Mouse (Mus musculus) stomach, postnatal 0 days (tissue): ENCODE results near the gene Ufc1. TPM values are rescaled to one million over a fixed set of nuclear protein-coding genes. Genes with fewer than 3 reads are reported as not detected.

ENCODE experiments used
- ATAC-seq: fragments of 200-750 bp; cut with Nextera tagmentation; 2 replicates; pipeline ENCODE4 v1.8.0; 2017; ENCODE audit not compliant: low FRiP score, low TSS enrichment
- DNase-seq: peaks from one replicate; pipeline ENCODE4 v3.0.0-alpha.2; 2016; ENCODE audit warnings: low spot score
- H3K27ac ChIP-seq: fragments of 300-500 bp; sonication (generic); replicated peaks from 2 replicates; pipeline ENCODE4 v1.5.1; 2014; ENCODE audit warnings: mild to moderate bottlenecking, control low read depth
- H3K27me3 ChIP-seq: fragments of 300-500 bp; sonication (generic); 2 replicates; pipeline ENCODE4 v1.6.1; 2014; ENCODE audit warnings: low read length; ENCODE audit not compliant: control insufficient read depth, insufficient read depth
- H3K36me3 ChIP-seq: fragments of 300-500 bp; sonication (generic); 2 replicates; pipeline ENCODE4 v1.6.1; 2014; ENCODE audit warnings: low read length, mixed read lengths; ENCODE audit not compliant: control insufficient read depth, insufficient read depth
- H3K4me1 ChIP-seq: fragments of 300-500 bp; sonication (generic); replicated peaks from 2 replicates; pipeline ENCODE4 v1.6.1; 2014; ENCODE audit warnings: antibody characterized with exemption; ENCODE audit not compliant: control insufficient read depth, insufficient read depth
- H3K4me2 ChIP-seq: fragments of 300-500 bp; sonication (generic); replicated peaks from 2 replicates; pipeline ENCODE4 v1.6.1; 2014; ENCODE audit warnings: low read depth, mild to moderate bottlenecking, control low read depth, moderate library complexity
- H3K4me3 ChIP-seq: fragments of 300-500 bp; sonication (generic); 2 replicates; pipeline ENCODE4 v1.5.1; 2014; ENCODE audit warnings: low read depth, low read length, control low read depth
- H3K9ac ChIP-seq: fragments of 300-500 bp; sonication (generic); 2 replicates; pipeline ENCODE4 v1.6.1; 2014; ENCODE audit warnings: mild to moderate bottlenecking, low read length, control low read depth, mixed read lengths
- H3K9me3 ChIP-seq: fragments of 300-500 bp; sonication (generic); 2 replicates; pipeline ENCODE4 v1.6.1; 2016; ENCODE audit warnings: low read length; ENCODE audit not compliant: control insufficient read depth
- CTCF ChIP-seq: IDR thresholded peaks from 2 replicates; pipeline ENCODE4 v1.5.1; 2016; ENCODE audit warnings: antibody characterized with exemption, low read depth, mild to moderate bottlenecking, moderate library complexity
- EP300 ChIP-seq: optimal IDR thresholded peaks from 2 replicates; pipeline ENCODE3; 2016; ENCODE audit warnings: antibody characterized with exemption
- WGBS: fragments of 180-500 bp; shearing (Covaris S2); extraction: QIAGEN DNeasy Blood & Tissue Kit; methylation state at CpG from one replicate; pipeline ENCODE4 v1.1.7; 2014; 5-methylcytosine and 5-hydroxymethylcytosine counted together
- polyA plus RNA-seq: library from polyadenylated mRNA; unstranded; fragments of >200 nt; fragmentation: Nextera tagmentation; extraction: Ambion mirVana; gene quantifications from 2 replicates; pipeline ENCODE4 v1.2.1, GENCODE M21; 2015

The Ufc1 gene
- polyA plus RNA-seq, 1 experiment from 2014 or later: 135 TPM

GRCm38 (mm10) chr1:171293906-171294297 is 922 bp downstream of the Ufc1 start:
- H3K27me3 ChIP-seq: no peaks in the 10 kb centered on the region
- 29% methylated on average over 5 of the region's 5 CpGs for WGBS
- peaks cover 6% of the 10 kb centered on the region for H3K36me3 ChIP-seq
- peak overlapping the region; percentile 74 for H3K4me2 ChIP-seq
- no peak for ATAC-seq
- H3K4me1 ChIP-seq: peaks cover 2% of the 10 kb centered on the region; the same call in 1 of the 2 replicates
- no peak for DNase-seq
- H3K9ac ChIP-seq: peak overlapping the region; percentile 89
- no peak for TF ChIP-seq CTCF
- no peak for TF ChIP-seq EP300
- H3K9me3 ChIP-seq: no peaks in the 10 kb centered on the region
- H3K4me3 ChIP-seq: peak overlapping the region; percentile 80
- H3K27ac ChIP-seq: peak overlapping the region; percentile 96

GRCm38 (mm10) chr1:171293351-171293750 is 1.5 kb downstream of the Ufc1 start:
- 57% methylated on average over 3 of the region's 3 CpGs for WGBS
- peaks cover 2% of the 10 kb centered on the region; the same call in 1 of the 2 replicates for H3K4me1 ChIP-seq
- ATAC-seq: peak; percentile 11; the same call in 1 of the 2 replicates

GRCm38 (mm10) chr1:171288328-171288727 is 6.5 kb downstream of the Ufc1 start:
- TF ChIP-seq EP300 (no peak), CTCF (no peak)
- Histone ChIP-seq H3K4me2 (peak overlapping the region; percentile 81; the same call in 1 of the 2 replicates), H3K4me3 (no peak overlapping the region), H3K27me3 (no peaks in the 10 kb centered on the region), H3K9ac (no peak overlapping the region), H3K27ac (peak overlapping the region; percentile 49; the same call in 1 of the 2 replicates), H3K4me1 (peaks cover 5% of the 10 kb centered on the region; the same call in 1 of the 2 replicates), H3K9me3 (no peaks in the 10 kb centered on the region), H3K36me3 (peaks cover 11% of the 10 kb centered on the region)
- no peak for DNase-seq
- no peak for ATAC-seq
- 61% methylated on average over 4 of the region's 4 CpGs for WGBS

More at GRCm38 (mm10) chr1:171293351-171293750, 1.5 kb downstream of the Ufc1 start:
- Histone ChIP-seq H3K36me3 (peaks cover 7% of the 10 kb centered on the region), H3K27me3 (no peaks in the 10 kb centered on the region), H3K4me3 (peak overlapping the region; percentile 80; the same call in 1 of the 2 replicates), H3K4me2 (peak overlapping the region; percentile 74), H3K9ac (no peak overlapping the region), H3K9me3 (no peaks in the 10 kb centered on the region), H3K27ac (peak overlapping the region; percentile 96; the same call in 1 of the 2 replicates)
- peak; percentile 49 for DNase-seq
- TF ChIP-seq EP300 (no peak), CTCF (no peak)

- H3K36me3 ChIP-seq: peaks cover 14% of the 10 kb centered on the region
- DNase-seq (peak; percentile 92), ATAC-seq (peak; percentile 91)
- H3K4me2 ChIP-seq: peak within 1 kb of the TSS; percentile 81
- H3K9me3 ChIP-seq: no peaks in the 10 kb centered on the region
- no peaks in the 10 kb centered on the region for H3K27me3 ChIP-seq
- WGBS: under 1% methylated on average over 49 of the region's 49 CpGs
- peaks cover 5% of the 10 kb centered on the region; the same call in 1 of the 2 replicates for H3K4me1 ChIP-seq
- H3K4me3 ChIP-seq: peak within 1 kb of the TSS; percentile 97
- peak within 1 kb of the TSS; percentile 89 for H3K27ac ChIP-seq
- TF ChIP-seq CTCF: peak; percentile 0; the same call in 1 of the 2 replicates
- TF ChIP-seq EP300: no peak
- H3K9ac ChIP-seq: peak within 1 kb of the TSS; percentile 95
Measured at GRCm38 (mm10) chr1:171287136-171288081, 7.4 kb downstream of the Ufc1 start, which contains the start of gene Usp21. TSS of gene Usp21 (minus strand) at chr1:171287991.

GRCm38 (mm10) chr1:171286517-171286916 is 8.3 kb downstream of the Ufc1 start:
- Histone ChIP-seq H3K27ac (no peak overlapping the region), H3K4me2 (peak overlapping the region; percentile 81; the same call in 1 of the 2 replicates), H3K4me3 (no peak overlapping the region), H3K9me3 (no peaks in the 10 kb centered on the region), H3K36me3 (peaks cover 14% of the 10 kb centered on the region), H3K9ac (peak overlapping the region; percentile 31; the same call in 1 of the 2 replicates), H3K27me3 (no peaks in the 10 kb centered on the region), H3K4me1 (peaks cover 5% of the 10 kb centered on the region; the same call in 1 of the 2 replicates)
- no peak for DNase-seq
- no peak for ATAC-seq
- WGBS: 88% methylated on average over 19 of the region's 19 CpGs
- TF ChIP-seq EP300 (no peak), CTCF (no peak)
